Mouse (Mus musculus) bone marrow macrophage, adult 2 months (primary cell): Measurements from ENCODE around the gene Stpg4.

ENCODE experiments used
- CTCF ChIP-seq: IDR thresholded peaks from 2 replicates; pipeline ENCODE4 v1.5.1; 2012; ENCODE audit warnings: low read depth, mild to moderate bottlenecking, low read length, moderate library complexity
- POLR2A ChIP-seq: IDR thresholded peaks from 2 replicates; pipeline ENCODE4 v1.6.1; 2012; ENCODE audit warnings: mild to moderate bottlenecking, low read depth, low read length, borderline replicate concordance

- TF ChIP-seq POLR2A = no peak
- TF ChIP-seq CTCF = no peak
These were observed 75.2 kb downstream of the Stpg4 start for GRCm38 (mm10) chr17:87352106-87352897.
